Mouse (Mus musculus): Measurements from ENCODE around the gene Homer1. TPM values are rescaled to one million over a fixed set of nuclear protein-coding genes. Genes with fewer than 3 reads are reported as not detected.

Gene Homer1
- polyA plus RNA-seq, 1 experiment from 2014 or later, result 11.9 TPM

DNA sequence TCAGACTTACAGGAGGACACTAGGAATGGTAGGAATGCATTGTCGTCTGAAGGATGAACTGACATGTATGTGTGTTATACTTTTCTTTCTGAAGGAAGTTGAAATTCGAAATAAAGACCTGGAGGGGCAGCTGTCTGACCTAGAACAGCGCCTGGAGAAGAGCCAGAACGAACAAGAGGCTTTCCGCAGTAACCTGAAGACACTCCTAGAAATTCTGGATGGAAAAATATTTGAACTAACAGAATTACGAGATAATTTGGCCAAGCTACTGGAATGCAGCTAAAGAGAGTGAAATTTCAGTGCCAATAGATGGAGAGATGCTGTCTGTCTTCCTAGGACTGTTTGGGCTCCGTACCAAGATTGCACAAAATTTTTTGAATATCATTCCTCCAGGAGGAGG is 102.5 kb downstream of the Homer1 start:
- ATAC-seq (ENCODE audit: insufficient number of reproducible peaks, insufficient read depth, low FRiP score, low TSS enrichment, low read depth), result no peak
- H3K9ac ChIP-seq (replicated peaks), result no peak overlapping the region
- H3K4me2 ChIP-seq, result no peak overlapping the region
- peaks cover 29% of the 10 kb centered on the region for H3K36me3 ChIP-seq
- no peaks in the 10 kb centered on the region for H3K9me3 ChIP-seq
- H3K4me3 ChIP-seq (replicated peaks), result no peak overlapping the region
- no peaks in the 10 kb centered on the region for H3K27me3 ChIP-seq
- no peaks in the 10 kb centered on the region for H3K4me1 ChIP-seq (replicated peaks)
- H3K27ac ChIP-seq, result no peak overlapping the region
- 95% methylated on average over 7 of the region's 7 CpGs for WGBS

DNA sequence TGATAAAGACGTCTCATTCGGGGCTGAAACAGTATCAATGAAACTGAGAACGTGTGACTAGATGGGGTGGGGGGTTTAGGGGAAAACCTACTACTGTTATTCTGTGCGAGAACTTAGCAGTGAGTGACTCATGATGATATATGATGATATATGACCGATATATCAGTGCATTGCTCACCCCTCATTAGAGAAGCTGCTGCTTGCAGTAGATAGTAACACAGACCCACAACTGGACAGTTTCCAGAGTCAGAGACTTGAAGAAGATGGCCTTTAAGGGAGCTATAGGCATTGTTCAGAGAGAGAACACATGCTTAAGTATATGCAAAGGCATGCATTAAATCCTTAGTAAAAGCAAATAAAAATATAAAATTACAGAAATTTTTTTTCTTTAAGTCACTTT is 107.4 kb downstream of the Homer1 start:
- 88% methylated on average over 5 of the region's 5 CpGs for WGBS
- H3K27ac ChIP-seq, result no peak overlapping the region
- H3K4me1 ChIP-seq (replicated peaks), result no peaks in the 10 kb centered on the region
- H3K4me3 ChIP-seq (replicated peaks), result no peak overlapping the region
- H3K9me3 ChIP-seq, result no peaks in the 10 kb centered on the region
- H3K36me3 ChIP-seq, result peaks cover 17% of the 10 kb centered on the region
- no peak overlapping the region for H3K9ac ChIP-seq (replicated peaks)
- no peak overlapping the region for H3K4me2 ChIP-seq
- no peaks in the 10 kb centered on the region for H3K27me3 ChIP-seq
- ATAC-seq (ENCODE audit: insufficient number of reproducible peaks, insufficient read depth, low FRiP score, low TSS enrichment, low read depth), result no peak

DNA sequence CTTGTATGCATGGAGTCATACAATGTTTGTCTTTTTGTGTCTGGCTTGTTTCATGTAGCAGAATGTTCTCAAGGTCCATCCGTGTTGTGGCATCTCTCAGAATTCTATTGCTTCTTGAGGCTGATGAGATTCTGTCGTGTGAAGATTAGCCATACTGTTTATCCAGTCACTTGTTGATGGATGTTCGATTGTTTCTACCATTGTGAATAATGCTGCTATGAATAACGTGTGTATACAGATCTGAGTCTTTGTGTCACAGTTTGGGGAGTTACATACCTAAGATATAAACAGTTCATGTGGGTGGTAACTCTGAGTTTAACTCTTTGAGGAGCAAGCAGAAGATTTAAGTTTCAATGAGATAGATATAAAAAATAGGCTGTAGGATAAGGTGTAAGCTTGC is 110.9 kb downstream of the Homer1 start:
- Histone ChIP-seq H3K27me3 (no peaks in the 10 kb centered on the region), H3K36me3 (peaks cover 8% of the 10 kb centered on the region), H3K4me3 (replicated peaks) (no peak overlapping the region), H3K9ac (replicated peaks) (no peak overlapping the region), H3K4me1 (replicated peaks) (no peaks in the 10 kb centered on the region; the same call in 1 of the 2 replicates), H3K27ac (no peak overlapping the region), H3K9me3 (no peaks in the 10 kb centered on the region), H3K4me2 (no peak overlapping the region)
- WGBS, result 93% methylated on average over 4 of the region's 4 CpGs
- ATAC-seq (ENCODE audit: insufficient number of reproducible peaks, insufficient read depth, low FRiP score, low TSS enrichment, low read depth), result no peak

DNA sequence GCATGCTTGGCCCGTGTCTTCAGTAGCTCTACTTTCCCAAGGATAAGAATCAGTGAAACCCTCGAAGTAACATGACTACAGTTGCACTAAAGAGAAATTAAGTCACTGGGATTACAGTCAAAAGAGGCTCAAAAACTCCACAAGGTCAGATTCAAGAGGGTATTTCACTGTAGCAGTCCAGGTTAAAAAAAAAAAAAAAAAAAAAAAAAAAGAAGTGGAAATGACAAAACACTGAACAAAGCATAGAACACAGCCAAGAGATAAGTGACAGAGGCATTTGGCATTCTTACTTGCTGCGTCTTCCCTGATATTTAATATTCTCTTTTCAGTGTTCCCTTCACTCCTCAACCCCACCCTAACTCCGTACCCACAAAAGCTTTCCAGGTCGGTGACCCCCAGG is 115.6 kb downstream of the Homer1 start:
- Histone ChIP-seq H3K4me2 (no peak overlapping the region), H3K36me3 (no peaks in the 10 kb centered on the region), H3K9ac (replicated peaks) (no peak overlapping the region), H3K27ac (no peak overlapping the region), H3K9me3 (no peaks in the 10 kb centered on the region), H3K4me3 (replicated peaks) (no peak overlapping the region), H3K27me3 (no peaks in the 10 kb centered on the region), H3K4me1 (replicated peaks) (no peaks in the 10 kb centered on the region; the same call in 1 of the 2 replicates)
- 95% methylated on average over 5 of the region's 5 CpGs for WGBS
- no peak for ATAC-seq (ENCODE audit: insufficient number of reproducible peaks, insufficient read depth, low FRiP score, low TSS enrichment, low read depth)

DNA sequence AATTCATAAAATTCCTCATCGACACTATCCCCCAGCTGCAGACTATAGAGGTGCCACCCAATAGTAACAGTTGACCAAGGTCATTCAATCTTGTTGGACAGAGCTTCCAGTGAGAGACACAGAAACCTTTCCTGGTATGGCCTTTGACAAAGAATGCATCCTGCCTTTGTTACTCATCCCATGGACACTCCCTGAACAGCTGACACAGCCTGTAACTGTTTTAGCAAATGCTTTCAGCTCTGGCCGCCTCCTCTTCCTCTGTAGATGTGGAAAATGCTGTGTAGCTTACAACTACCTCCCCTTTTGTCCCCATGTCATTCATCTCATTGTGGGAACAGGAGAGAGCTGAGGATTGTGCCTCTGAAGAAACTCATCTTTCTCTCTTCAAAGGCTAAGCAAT is 118.9 kb downstream of the Homer1 start:
- no peak overlapping the region for H3K27ac ChIP-seq
- no peak overlapping the region for H3K4me2 ChIP-seq
- H3K4me3 ChIP-seq (replicated peaks), result no peak overlapping the region
- H3K9ac ChIP-seq (replicated peaks), result no peak overlapping the region
- no peaks in the 10 kb centered on the region for H3K4me1 ChIP-seq (replicated peaks)
- no peaks in the 10 kb centered on the region for H3K36me3 ChIP-seq
- H3K9me3 ChIP-seq, result no peaks in the 10 kb centered on the region
- 84% methylated on average over 2 of the region's 2 CpGs for WGBS
- H3K27me3 ChIP-seq, result no peaks in the 10 kb centered on the region
- no peak for ATAC-seq (ENCODE audit: insufficient number of reproducible peaks, insufficient read depth, low FRiP score, low TSS enrichment, low read depth)

DNA sequence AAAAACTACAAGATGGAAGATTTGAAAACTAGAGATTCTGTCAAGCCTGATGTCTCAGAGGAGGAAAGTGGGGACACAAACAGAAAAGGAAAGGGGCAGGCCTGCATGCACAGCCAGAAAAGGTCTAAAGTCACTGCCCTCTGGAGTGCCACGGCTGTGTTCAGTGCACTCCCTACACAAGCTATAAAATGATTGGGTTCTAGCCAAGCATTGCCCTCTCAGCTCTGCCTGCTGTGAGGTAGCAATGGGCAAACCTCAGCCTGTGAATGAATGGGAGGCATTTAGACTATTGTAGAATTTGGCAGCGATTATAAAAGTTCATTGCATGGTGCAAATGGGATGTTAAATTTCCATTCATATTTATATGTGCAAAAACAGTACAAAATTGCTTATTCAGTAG is 120.3 kb downstream of the Homer1 start:
- Histone ChIP-seq H3K4me2 (no peak overlapping the region), H3K9ac (replicated peaks) (no peak overlapping the region)
- ATAC-seq (ENCODE audit: insufficient number of reproducible peaks, insufficient read depth, low FRiP score, low TSS enrichment, low read depth), result no peak

DNA sequence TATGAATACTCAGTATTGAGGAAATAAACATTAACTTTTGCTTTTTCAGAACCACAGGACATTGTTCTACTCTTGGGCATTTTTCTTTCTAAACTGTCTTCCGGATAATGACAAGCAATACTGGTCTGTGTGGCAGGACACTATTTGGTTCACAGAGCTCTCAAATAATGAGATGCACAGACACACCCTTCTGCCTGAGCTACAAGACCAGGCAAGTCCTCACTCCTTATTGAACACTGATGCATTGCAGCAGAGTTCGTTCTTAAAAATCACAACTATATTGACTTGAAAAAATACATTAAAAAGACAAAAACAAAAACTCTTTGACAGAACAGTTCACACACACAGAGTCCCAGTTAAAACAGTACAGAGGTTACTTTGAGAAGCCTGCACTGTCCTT is 123.8 kb downstream of the Homer1 start:
- Histone ChIP-seq H3K36me3 (no peaks in the 10 kb centered on the region), H3K27ac (no peak overlapping the region), H3K27me3 (no peaks in the 10 kb centered on the region), H3K4me1 (replicated peaks) (no peaks in the 10 kb centered on the region), H3K9me3 (no peaks in the 10 kb centered on the region), H3K4me3 (replicated peaks) (no peak overlapping the region), H3K9ac (replicated peaks) (no peak overlapping the region), H3K4me2 (no peak overlapping the region)
- WGBS, result 77% methylated on average over 2 of the region's 2 CpGs
- ATAC-seq (ENCODE audit: insufficient number of reproducible peaks, insufficient read depth, low FRiP score, low TSS enrichment, low read depth), result no peak

More for the DNA sequence above, 120.3 kb downstream of the Homer1 start:
- WGBS, result 77% methylated on average over 2 of the region's 2 CpGs
- Histone ChIP-seq H3K27ac (no peak overlapping the region), H3K4me3 (replicated peaks) (no peak overlapping the region), H3K27me3 (no peaks in the 10 kb centered on the region), H3K36me3 (no peaks in the 10 kb centered on the region), H3K9me3 (no peaks in the 10 kb centered on the region), H3K4me1 (replicated peaks) (no peaks in the 10 kb centered on the region)

DNA sequence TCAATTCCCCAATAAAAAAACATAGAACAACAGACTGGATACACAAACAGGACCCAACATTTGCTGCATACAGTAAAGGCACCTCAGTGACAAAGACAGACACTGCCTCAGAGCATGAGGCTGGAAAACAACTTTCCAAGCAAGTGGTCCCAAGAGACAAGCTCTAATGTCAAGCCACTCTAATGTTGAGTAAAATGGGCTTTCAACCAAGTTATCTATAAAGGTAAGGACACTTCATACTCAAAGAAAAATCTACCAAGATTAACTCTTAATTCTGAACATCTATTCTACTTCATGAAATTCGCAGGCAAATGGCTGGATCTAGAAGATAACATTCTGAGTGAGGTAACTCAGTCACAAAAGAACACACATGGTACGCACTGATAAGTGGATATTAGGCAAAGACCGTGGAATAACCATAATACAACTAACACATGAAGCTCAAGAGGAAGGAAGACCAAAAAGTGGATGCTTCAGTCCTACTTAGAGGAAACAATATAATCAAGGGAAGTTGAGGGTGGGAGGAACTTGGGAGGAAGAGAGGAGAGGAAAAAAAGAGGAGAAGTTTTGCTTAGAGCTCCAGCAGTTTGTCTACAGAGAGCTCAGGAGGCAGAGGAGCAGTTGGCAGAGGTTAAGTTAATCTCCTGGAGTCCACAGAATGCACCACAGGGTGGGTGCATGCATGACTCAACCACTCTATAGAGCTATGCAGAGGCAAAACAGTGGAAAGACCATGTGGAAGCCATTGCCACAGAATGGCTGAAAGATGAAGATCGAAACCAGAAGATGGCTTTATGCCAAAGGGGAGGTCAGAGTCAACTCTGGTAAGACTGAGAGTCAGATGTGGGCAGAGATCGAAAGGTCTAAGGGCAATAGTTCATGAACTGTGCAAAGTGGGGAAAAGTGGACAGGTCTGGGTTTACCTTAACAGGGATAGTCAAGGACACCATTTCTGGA is 128.8 kb downstream of the Homer1 start:
- H3K36me3 ChIP-seq, result peaks cover 12% of the 10 kb centered on the region; the same call in 1 of the 2 replicates
- H3K9ac ChIP-seq (replicated peaks), result no peak overlapping the region
- WGBS, result 95% methylated on average over 5 of the region's 5 CpGs
- ATAC-seq (ENCODE audit: insufficient number of reproducible peaks, insufficient read depth, low FRiP score, low TSS enrichment, low read depth), result no peak
- H3K27ac ChIP-seq, result no peak overlapping the region
- H3K4me1 ChIP-seq (replicated peaks), result no peaks in the 10 kb centered on the region
- no peaks in the 10 kb centered on the region for H3K9me3 ChIP-seq
- H3K4me2 ChIP-seq, result no peak overlapping the region
- no peaks in the 10 kb centered on the region for H3K27me3 ChIP-seq
- H3K4me3 ChIP-seq (replicated peaks), result no peak overlapping the region

DNA sequence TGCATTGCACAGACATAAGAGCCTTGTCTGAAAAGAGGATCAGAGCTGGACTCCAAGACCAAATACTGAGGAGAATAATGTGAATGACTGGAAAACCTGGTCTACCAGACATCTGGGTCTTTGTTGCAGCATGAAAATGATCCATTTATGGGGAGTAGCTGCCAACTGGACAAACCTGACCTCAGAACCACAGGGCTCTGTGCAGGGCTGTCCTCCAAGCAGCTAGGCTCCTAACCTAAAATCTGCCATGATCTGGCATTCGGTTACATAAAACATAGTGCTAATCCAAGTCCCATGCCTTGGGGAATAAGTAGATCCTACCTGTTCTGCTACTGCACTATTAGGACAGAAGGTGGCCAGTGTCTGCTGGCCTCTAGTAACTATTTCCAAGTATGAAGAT is 129.8 kb downstream of the Homer1 start:
- Histone ChIP-seq H3K4me1 (replicated peaks) (no peaks in the 10 kb centered on the region), H3K9me3 (no peaks in the 10 kb centered on the region), H3K27me3 (no peaks in the 10 kb centered on the region), H3K36me3 (peaks cover 19% of the 10 kb centered on the region; the same call in 1 of the 2 replicates), H3K4me3 (replicated peaks) (no peak overlapping the region), H3K9ac (replicated peaks) (no peak overlapping the region), H3K4me2 (no peak overlapping the region), H3K27ac (no peak overlapping the region)
- WGBS, result 98% methylated on average over 1 of the region's 1 CpGs
- ATAC-seq (ENCODE audit: insufficient number of reproducible peaks, insufficient read depth, low FRiP score, low TSS enrichment, low read depth), result no peak

DNA sequence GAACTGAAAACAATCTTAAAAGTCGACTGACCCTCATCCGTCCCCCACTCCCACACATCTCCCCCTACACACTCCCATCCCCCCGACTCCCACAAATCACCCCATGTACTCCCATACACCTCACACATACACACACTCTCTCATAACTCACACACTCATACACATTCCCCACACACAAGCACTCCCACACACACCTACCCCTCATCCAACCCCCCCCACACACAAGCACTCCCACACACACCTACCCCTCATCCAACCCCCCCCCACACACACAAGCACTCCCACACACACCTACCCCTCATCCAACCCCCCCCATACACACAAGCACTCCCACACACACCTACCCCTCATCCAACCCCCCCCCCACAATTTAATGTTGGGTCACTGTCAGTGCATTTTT is 140.7 kb downstream of the Homer1 start:
- H3K27ac ChIP-seq, result no peak overlapping the region
- peaks cover 64% of the 10 kb centered on the region for H3K36me3 ChIP-seq
- H3K9ac ChIP-seq (replicated peaks), result no peak overlapping the region
- no peak overlapping the region for H3K4me3 ChIP-seq (replicated peaks)
- 93% methylated on average over 3 of the region's 3 CpGs for WGBS
- no peaks in the 10 kb centered on the region for H3K4me1 ChIP-seq (replicated peaks)
- no peaks in the 10 kb centered on the region for H3K27me3 ChIP-seq
- H3K4me2 ChIP-seq, result no peak overlapping the region
- ATAC-seq (ENCODE audit: insufficient number of reproducible peaks, insufficient read depth, low FRiP score, low TSS enrichment, low read depth), result no peak
- no peaks in the 10 kb centered on the region for H3K9me3 ChIP-seq

DNA sequence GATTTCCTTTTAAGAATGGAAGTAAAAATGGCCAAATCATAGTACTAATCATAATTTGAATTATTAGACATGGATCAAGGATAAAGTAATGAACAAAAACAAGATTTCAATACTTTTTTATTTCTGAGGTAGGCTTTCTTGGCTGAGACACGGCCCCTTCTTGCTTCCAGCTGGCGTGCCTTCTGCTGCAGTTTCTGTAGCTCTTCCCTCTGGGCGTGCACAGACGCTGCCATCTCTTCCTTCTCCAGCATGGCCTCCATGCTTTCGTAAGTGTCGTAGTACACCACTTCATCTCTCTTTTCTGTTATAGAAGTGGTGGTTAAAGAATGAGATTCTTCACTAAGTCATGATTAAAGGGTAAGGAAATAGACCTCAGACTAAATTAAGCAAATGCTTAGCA is 153.8 kb downstream of the Homer1 start:
- no peak for ATAC-seq (ENCODE audit: insufficient number of reproducible peaks, insufficient read depth, low FRiP score, low TSS enrichment, low read depth)
- Histone ChIP-seq H3K4me3 (replicated peaks) (no peak overlapping the region), H3K9ac (replicated peaks) (no peak overlapping the region), H3K27me3 (no peaks in the 10 kb centered on the region), H3K4me1 (replicated peaks) (no peaks in the 10 kb centered on the region), H3K9me3 (no peaks in the 10 kb centered on the region), H3K27ac (no peak overlapping the region), H3K4me2 (no peak overlapping the region), H3K36me3 (peaks cover 47% of the 10 kb centered on the region)
- WGBS, result 92% methylated on average over 6 of the region's 6 CpGs

Measured in limb, embryonic 12.5 days (tissue).